Mouse (Mus musculus) MEL (cell line): Measurements from ENCODE around the gene Acly. TPM values are rescaled to one million over a fixed set of nuclear protein-coding genes. Genes with fewer than 3 reads are reported as not detected.
A peak's percentile ranks its signal among the peaks of the same experiment; 100 is the strongest.

ENCODE experiments used
- DNase-seq: peaks from one replicate; pipeline ENCODE4 v3.0.0; 2011; ENCODE audit warnings: low read depth, low spot score
- H3K27ac ChIP-seq: 2 replicates; pipeline ENCODE4 v1.5.1; 2012; ENCODE audit warnings: low read depth, mild to moderate bottlenecking, control low read depth, low read length, moderate library complexity; ENCODE audit not compliant: control insufficient read depth
- H3K27me3 ChIP-seq, 2 experiments: fragments of 150-350 bp in 1 of 2; sonication (generic) in 1 of 2; 2 replicates each; pipeline ENCODE4 v1.6.1; 2012; ENCODE audit warnings: low read length in 2 of 2, mild to moderate bottlenecking in 2 of 2, improper control_type of control experiment in 1 of 2, moderate library complexity in 1 of 2; ENCODE audit not compliant: insufficient read depth in 2 of 2, control insufficient read depth in 1 of 2
- H3K36me3 ChIP-seq, 2 experiments: 2 replicates each; pipeline ENCODE4 v1.6.1; 2012 to 2014; ENCODE audit warnings: low read length in 2 of 2, improper control_type of control experiment in 1 of 2, inconsistent platforms in 1 of 2, mild to moderate bottlenecking in 1 of 2; ENCODE audit not compliant: insufficient read depth in 2 of 2, control insufficient read depth in 1 of 2
- H3K4me1 ChIP-seq, 2 experiments: fragments of 150-350 bp in 1 of 2; sonication (generic) in 1 of 2; 2 replicates each; pipeline ENCODE4 v1.6.1; 2012; ENCODE audit warnings: low read length in 2 of 2, improper control_type of control experiment in 1 of 2, mild to moderate bottlenecking in 1 of 2; ENCODE audit not compliant: insufficient read depth in 2 of 2, control insufficient read depth in 1 of 2
- H3K4me3 ChIP-seq, 2 experiments: fragments of 150-350 bp in 1 of 2; sonication (generic) in 1 of 2; 2 replicates each; pipeline ENCODE4 v1.5.1; 2012; ENCODE audit warnings: low read depth in 2 of 2, low read length in 2 of 2, mild to moderate bottlenecking in 2 of 2, moderate library complexity in 2 of 2, control low read depth in 1 of 2, improper control_type of control experiment in 1 of 2; ENCODE audit not compliant: control insufficient read depth in 1 of 2, insufficient read depth in 1 of 2
- H3K79me2 ChIP-seq: 2 replicates; pipeline ENCODE4 v1.6.1; 2012; ENCODE audit warnings: mild to moderate bottlenecking, low read length, moderate library complexity; ENCODE audit not compliant: control insufficient read depth, poor library complexity, insufficient read depth
- H3K9ac ChIP-seq: 2 replicates; pipeline ENCODE4 v1.6.1; 2012; ENCODE audit warnings: low read depth, mild to moderate bottlenecking, control low read depth, low read length, moderate library complexity; ENCODE audit not compliant: control insufficient read depth, poor library complexity, severe bottlenecking
- H3K9me3 ChIP-seq: fragments of 150-350 bp; sonication (generic); replicated peaks from 2 replicates; pipeline ENCODE4 v1.6.1; 2012; ENCODE audit warnings: mild to moderate bottlenecking, low read length, improper control_type of control experiment, moderate library complexity; ENCODE audit not compliant: insufficient read depth
- CHD1 ChIP-seq: IDR thresholded peaks from 2 replicates; pipeline ENCODE4 v1.6.1; 2012; ENCODE audit warnings: low read depth, mild to moderate bottlenecking, inconsistent platforms, low read length, improper control_type of control experiment
- CHD2 ChIP-seq: IDR thresholded peaks from 2 replicates; pipeline ENCODE4 v1.6.1; 2011; ENCODE audit warnings: low read length, improper control_type of control experiment
- E2F4 ChIP-seq: IDR thresholded peaks from 2 replicates; pipeline ENCODE4 v1.6.1; 2011; ENCODE audit warnings: low read depth, low read length, improper control_type of control experiment, borderline replicate concordance
- ELF1 ChIP-seq: IDR thresholded peaks from 2 replicates; pipeline ENCODE4 v1.6.1; 2014; ENCODE audit warnings: low read depth, mild to moderate bottlenecking, inconsistent platforms, low read length, improper control_type of control experiment, moderate library complexity
- ETS1 ChIP-seq: IDR thresholded peaks from 2 replicates; pipeline ENCODE4 v1.6.1; 2012; ENCODE audit warnings: low read depth, mild to moderate bottlenecking, inconsistent platforms, low read length, improper control_type of control experiment, moderate library complexity
- GATA1 ChIP-seq: IDR thresholded peaks from 2 replicates; pipeline ENCODE4 v1.6.1; 2011; ENCODE audit warnings: low read depth, low read length, improper control_type of control experiment
- HCFC1 ChIP-seq: IDR thresholded peaks from 2 replicates; pipeline ENCODE4 v1.6.1; 2012; ENCODE audit warnings: low read depth, mild to moderate bottlenecking, inconsistent platforms, low read length, improper control_type of control experiment, moderate library complexity
- JUND ChIP-seq: IDR thresholded peaks from 2 replicates; pipeline ENCODE4 v1.6.1; 2011; ENCODE audit warnings: low read depth, mild to moderate bottlenecking, improper control_type of control experiment, low read length
- KAT2A ChIP-seq: conservative IDR thresholded peaks from 2 replicates; pipeline ENCODE4 v1.6.1; 2012; ENCODE audit warnings: low read depth, low read length, improper control_type of control experiment, inconsistent platforms
- MAFK ChIP-seq: IDR thresholded peaks from 2 replicates; pipeline ENCODE4 v1.6.1; 2011; ENCODE audit warnings: low read depth, mild to moderate bottlenecking, low read length, improper control_type of control experiment, borderline replicate concordance
- MAX ChIP-seq: IDR thresholded peaks from 2 replicates; pipeline ENCODE4 v1.6.1; 2011; ENCODE audit warnings: low read length, improper control_type of control experiment
- MAZ ChIP-seq: IDR thresholded peaks from 2 replicates; pipeline ENCODE4 v1.6.1; 2012; ENCODE audit warnings: low read depth, mild to moderate bottlenecking, inconsistent platforms, low read length, improper control_type of control experiment
- MEF2A ChIP-seq: IDR thresholded peaks from 2 replicates; pipeline ENCODE4 v1.6.1; 2014; ENCODE audit warnings: low read depth, mild to moderate bottlenecking, inconsistent platforms, low read length, improper control_type of control experiment; ENCODE audit not compliant: poor library complexity, insufficient replicate concordance, severe bottlenecking; ENCODE audit errors: extremely low read depth
- MXI1 ChIP-seq: IDR thresholded peaks from 2 replicates; pipeline ENCODE4 v1.6.1; 2011; ENCODE audit warnings: mild to moderate bottlenecking, low read depth, low read length, improper control_type of control experiment
- MYB ChIP-seq: IDR thresholded peaks from 2 replicates; pipeline ENCODE4 v1.6.1; 2011; ENCODE audit warnings: mild to moderate bottlenecking, low read depth, low read length, improper control_type of control experiment
- POLR2A ChIP-seq, 2 experiments: IDR thresholded peaks; 2 replicates each; pipeline ENCODE4 v1.6.1; 2011 to 2012; ENCODE audit warnings: low read length in 2 of 2, mild to moderate bottlenecking in 2 of 2, control low read depth in 1 of 2, improper control_type of control experiment in 1 of 2, low read depth in 1 of 2, moderate library complexity in 1 of 2; ENCODE audit not compliant: control insufficient read depth in 1 of 2, insufficient read depth in 1 of 2, poor library complexity in 1 of 2
- POLR2AphosphoS2 ChIP-seq: IDR thresholded peaks from 2 replicates; pipeline ENCODE4 v1.6.1; 2011; ENCODE audit warnings: low read length, improper control_type of control experiment
- SIN3A ChIP-seq: IDR thresholded peaks from 2 replicates; pipeline ENCODE4 v1.6.1; 2012; ENCODE audit warnings: low read length, improper control_type of control experiment, inconsistent platforms
- SMC3 ChIP-seq: IDR thresholded peaks from 2 replicates; pipeline ENCODE4 v1.6.1; 2011; ENCODE audit warnings: low read depth, low read length, improper control_type of control experiment
- TBP ChIP-seq: IDR thresholded peaks from 2 replicates; pipeline ENCODE4 v1.8.0; 2011; ENCODE audit warnings: low read depth, low read length, improper control_type of control experiment
- TCF12 ChIP-seq: IDR thresholded peaks from 2 replicates; pipeline ENCODE4 v1.6.1; 2014; ENCODE audit warnings: low read depth, mild to moderate bottlenecking, inconsistent platforms, low read length, improper control_type of control experiment, moderate library complexity
- USF1 ChIP-seq: IDR thresholded peaks from 2 replicates; pipeline ENCODE4 v1.6.1; 2014; ENCODE audit warnings: low read depth, mild to moderate bottlenecking, inconsistent platforms, low read length, improper control_type of control experiment, moderate library complexity
- USF2 ChIP-seq, 2 experiments: IDR thresholded peaks; 2 replicates each; pipeline ENCODE4 v1.6.1; 2011 to 2012; ENCODE audit warnings: improper control_type of control experiment in 2 of 2, low read length in 2 of 2, borderline replicate concordance in 1 of 2, inconsistent platforms in 1 of 2, low read depth in 1 of 2, mild to moderate bottlenecking in 1 of 2; ENCODE audit not compliant: insufficient read depth in 1 of 2
- polyA plus RNA-seq, 2 experiments: library from polyadenylated mRNA; stranded (reverse) in 1 of 2; unstranded in 1 of 2; fragments of >175 nt in 1 of 2; fragments of >200 nt in 1 of 2; gene quantifications; 2 replicates each; pipeline versions ENCODE4 v1.2.1 to v1.2.4; 2012; ENCODE audit warnings: low replicate concordance in 2 of 2, low read depth in 1 of 2; ENCODE audit not compliant: insufficient read length in 2 of 2, insufficient read depth in 1 of 2, missing spikeins in 1 of 2
- total RNA-seq: library from RNA; depleted of rRNA; stranded (reverse); fragments of 300-350 nt; gene quantifications from 2 replicates; pipeline ENCODE4 v1.2.3, GENCODE M21; 2012

The Acly gene
- total and polyA plus RNA-seq, 3 experiments: 167 to 234 TPM; not detected in 1

GRCm38 (mm10) chr11:100552842-100553241, 25.0 kb upstream of the Acly start:
- TF ChIP-seq MAFK (no peak), ETS1 (no peak), TBP (no peak), CHD1 (no peak), POLR2A (IDR thresholded peaks at IDR 0.05; ENCODE audit: control insufficient read depth in 1 of 2, insufficient read depth in 1 of 2, low read depth in 1 of 2, low read length in 2 of 2, poor library complexity in 1 of 2) (no peak), E2F4 (no peak), SMC3 (no peak), SIN3A (no peak), MAX (no peak), HCFC1 (no peak)
- TF ChIP-seq, all 39 proteins: peak for 0
- H3K27ac ChIP-seq: no peak overlapping the region
- H3K27me3 ChIP-seq: no peaks in the 10 kb centered on the region
- DNase-seq: no peak
- H3K4me1 ChIP-seq: peaks cover 10 to 29% of the 10 kb centered on the region in 2 experiments
- no peak overlapping the region for H3K9ac ChIP-seq
- no peaks in the 10 kb centered on the region for H3K9me3 ChIP-seq
- no peaks in the 10 kb centered on the region for H3K79me2 ChIP-seq
- H3K4me3 ChIP-seq: no peak overlapping the region
- peaks cover 0 to 16% of the 10 kb centered on the region in 2 experiments; a peak in 2 of 4 replicates for H3K36me3 ChIP-seq

DNA sequence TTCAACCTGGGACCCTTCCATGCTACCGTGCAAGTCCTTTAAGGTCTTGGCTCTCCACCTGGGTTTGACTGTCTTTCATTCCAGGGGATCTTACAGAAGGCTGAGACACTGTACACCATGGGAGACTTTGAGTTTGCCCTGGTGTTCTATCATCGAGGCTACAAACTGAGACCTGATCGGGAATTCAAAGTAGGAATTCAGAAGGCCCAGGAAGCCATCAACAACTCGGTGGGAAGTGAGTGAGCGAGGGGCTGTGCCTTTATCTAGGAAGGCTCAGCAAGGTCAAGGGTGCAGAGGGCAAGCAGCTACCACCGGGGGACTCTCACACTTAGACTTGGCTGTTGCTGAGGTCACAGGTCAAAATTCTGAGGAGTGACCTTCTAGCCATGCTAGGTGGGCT, 22.3 kb upstream of the Acly start:
- TF ChIP-seq TBP (no peak), TCF12 (no peak), MEF2A (no peak), MAZ (no peak)
- TF ChIP-seq, all 39 proteins: peak for 0
- Histone ChIP-seq H3K9ac (no peak overlapping the region), H3K9me3 (no peaks in the 10 kb centered on the region), H3K4me1 (peaks cover 11 to 39% of the 10 kb centered on the region in 2 experiments), H3K79me2 (peaks cover 1% of the 10 kb centered on the region; the same call in 1 of the 2 replicates), H3K36me3 (peaks cover 0 to 19% of the 10 kb centered on the region in 2 experiments; a peak in 2 of 4 replicates), H3K27ac (no peak overlapping the region), H3K4me3 (no peak overlapping the region), H3K27me3 (no peaks in the 10 kb centered on the region)
- DNase-seq: no peak

- no peak; the same call in 1 of the 2 replicates for TF ChIP-seq MXI1
- no peak for TF ChIP-seq TBP
- no peak for TF ChIP-seq MEF2A
- no peak for TF ChIP-seq MAFK
- TF ChIP-seq ELF1: no peak
- no peak for TF ChIP-seq CHD2
- TF ChIP-seq USF1: no peak
- no peak; the same call in 1 of the 2 replicates for TF ChIP-seq TCF12
- no peak for TF ChIP-seq JUND
- TF ChIP-seq MYB: no peak
- TF ChIP-seq GATA1: no peak
- TF ChIP-seq CHD1: no peak
- TF ChIP-seq USF2 (IDR thresholded peaks at IDR 0.05; ENCODE audit: borderline replicate concordance in 1 of 2, insufficient read depth in 1 of 2, low read depth in 1 of 2, low read length in 2 of 2): no peak
- TF ChIP-seq POLR2AphosphoS2: no peak
- TF ChIP-seq MAX: no peak
- TF ChIP-seq ETS1: no peak
- no peak for TF ChIP-seq KAT2A
- Histone ChIP-seq H3K9ac (no peak overlapping the region), H3K9me3 (no peaks in the 10 kb centered on the region), H3K36me3 (peaks cover 0 to 24% of the 10 kb centered on the region in 2 experiments; a peak in 2 of 4 replicates), H3K27me3 (no peaks in the 10 kb centered on the region), H3K79me2 (peaks cover 1% of the 10 kb centered on the region; the same call in 1 of the 2 replicates), H3K4me3 (no peak overlapping the region), H3K4me1 (peaks cover 11 to 44% of the 10 kb centered on the region in 2 experiments), H3K27ac (no peak overlapping the region)
- DNase-seq: peak; percentile 58
These were observed 21.7 kb upstream of the Acly start for GRCm38 (mm10) chr11:100549466-100549865.
